In genomic region chr11:75279342-75280065, GRCm38 (mm10) we compare ENCODE assay signal across 8 mouse cellular contexts.
DNase-seq lines count a peak whose midpoint lies in the region; ATAC-seq lines count a peak whose summit lies in the region.

No protein-coding gene starts in this region.

- no peak overlapping the region for H3K9ac ChIP-seq in embryonic facial prominence, embryonic 14.5 days (ENCODE audit: low read depth, low read length)
- 0 out of 2 replicates have a peak overlapping the region, but pooled peaks have one; percentile 1 for H3K9ac ChIP-seq in intestine, embryonic 15.5 days

- intact Hi-C loops in left cerebral cortex, postnatal 4 days (cut with DNase I): no loop called here

- 6% methylated on average over 16 of the region's 16 CpGs for WGBS in embryonic facial prominence, embryonic 14.5 days
- WGBS in intestine, embryonic 15.5 days: 15% methylated on average over 16 of the region's 16 CpGs

- peak; percentile 77 for DNase-seq in A20 (ENCODE audit: low read depth, low spot score)
- peak; percentile 34 for DNase-seq in embryonic facial prominence, embryonic 14.5 days (ENCODE audit: low spot score)
- peak; percentile 41 for DNase-seq in lung, postnatal 36 days
- peak; percentile 52 to 72 for DNase-seq in spleen, postnatal 10 days (ENCODE audit: low spot score in 2 of 2)
- DNase-seq in left cerebral cortex, postnatal 4 days: no peak
- no peak for DNase-seq in frontal cortex, postnatal 36 days (ENCODE audit: low spot score in 2 of 2)

- peaks cover 38% of the 10 kb centered on the region for H3K4me1 ChIP-seq in embryonic facial prominence, embryonic 14.5 days (ENCODE audit: control insufficient read depth, insufficient read depth, low read length)
- peaks cover 15% of the 10 kb centered on the region for H3K4me1 ChIP-seq in intestine, embryonic 15.5 days (replicated peaks)

- H3K27me3 ChIP-seq in embryonic facial prominence, embryonic 14.5 days (replicated peaks; ENCODE audit: control insufficient read depth, insufficient read depth, low read length): peaks cover 33% of the 10 kb centered on the region
- H3K27me3 ChIP-seq in intestine, embryonic 15.5 days (replicated peaks): peaks cover 27% of the 10 kb centered on the region

- no peak overlapping the region for H3K27ac ChIP-seq in embryonic facial prominence, embryonic 14.5 days (replicated peaks; ENCODE audit: low read depth, low read length)
- no peak overlapping the region for H3K27ac ChIP-seq in intestine, embryonic 15.5 days

- ATAC-seq in CD4-positive, CD25-positive, alpha-beta regulatory T cell, adult 4 months: peak; percentile 54
- ATAC-seq in embryonic facial prominence, embryonic 14.5 days (ENCODE audit: low read depth): no peak; the same call in 1 of the 2 replicates
- ATAC-seq in intestine, embryonic 15.5 days: no peak

- H3K36me3 ChIP-seq in embryonic facial prominence, embryonic 14.5 days (ENCODE audit: control insufficient read depth, insufficient read depth, low read length): no peaks in the 10 kb centered on the region
- no peaks in the 10 kb centered on the region for H3K36me3 ChIP-seq in intestine, embryonic 15.5 days

- peak overlapping the region; percentile 48 for H3K4me2 ChIP-seq in embryonic facial prominence, embryonic 14.5 days (ENCODE audit: low read depth, low read length)
- H3K4me2 ChIP-seq in intestine, embryonic 15.5 days (replicated peaks): peak overlapping the region; percentile 56

- H3K9me3 ChIP-seq in embryonic facial prominence, embryonic 14.5 days (ENCODE audit: control insufficient read depth, low read length): no peaks in the 10 kb centered on the region
- H3K9me3 ChIP-seq in intestine, embryonic 15.5 days: no peaks in the 10 kb centered on the region

- H3K4me3 ChIP-seq in embryonic facial prominence, embryonic 14.5 days (ENCODE audit: low read depth, low read length): peak overlapping the region; percentile 14
- peak overlapping the region; percentile 21 for H3K4me3 ChIP-seq in intestine, embryonic 15.5 days (replicated peaks)

Comparison
In these comparisons a context has a peak if more than half of its experiments do, and no peak if none do; other contexts are left out.
1. DNase-seq: peak in A20 (single experiment), embryonic facial prominence, embryonic 14.5 days (single experiment), lung, postnatal 36 days (single experiment) and spleen, postnatal 10 days (2 of 2); none in left cerebral cortex, postnatal 4 days (single experiment) and frontal cortex, postnatal 36 days (0 of 2).